Comparison of ENCODE assay signal across 36 mouse cellular contexts in the genomic region with DNA sequence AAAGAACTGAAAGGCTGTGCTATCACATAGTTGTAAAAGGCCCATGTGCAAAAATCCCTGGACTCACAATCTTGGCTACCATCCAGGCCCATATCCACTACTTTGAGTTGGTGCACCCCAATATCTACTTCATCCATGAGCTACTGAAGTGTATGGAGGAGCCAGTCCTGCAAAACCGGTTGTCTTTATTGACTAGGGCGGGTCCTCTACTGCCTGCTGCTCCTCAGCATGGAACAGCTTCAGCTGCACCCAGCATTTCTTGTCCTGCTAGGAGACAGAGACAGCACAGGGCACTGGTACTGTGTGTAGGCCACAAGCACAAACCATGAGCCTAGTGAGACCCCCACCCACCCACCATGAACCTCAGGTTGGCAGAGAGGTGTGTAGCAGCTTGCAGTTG. TPM values are rescaled to one million over a fixed set of nuclear protein-coding genes. Genes with fewer than 3 reads are reported as not detected.
A peak's percentile ranks its signal among the peaks of the same experiment; 100 is the strongest.
DNase-seq lines count a peak whose midpoint lies in the region; ATAC-seq and TF ChIP-seq lines count a peak whose summit lies in the region.
"Had no signal": no experiment of that assay in that cellular context is flagged by ENCODE, and none has a peak within 500 bp of the region (broad histone marks: within the 10 kb centered on the region; RNA-seq: fewer than 3 reads in every experiment).

No protein-coding gene starts in this region.

- H3K9me3 ChIP-seq in limb, embryonic 15.5 days, result no peaks in the 10 kb centered on the region
- no peaks in the 10 kb centered on the region for H3K9me3 ChIP-seq in limb, embryonic 10.5 days (replicated peaks)
- H3K9me3 ChIP-seq in stomach, embryonic 14.5 days (ENCODE audit: control insufficient read depth, low read depth, low read length), result no peaks in the 10 kb centered on the region
- no peaks in the 10 kb centered on the region for H3K9me3 ChIP-seq in stomach, postnatal 0 days (ENCODE audit: control insufficient read depth, low read length)
- H3K9me3 ChIP-seq: embryonic facial prominence, embryonic 10.5 days; embryonic facial prominence, embryonic 13.5 days; forebrain, embryonic 12.5 days; heart, embryonic 10.5 days; heart, embryonic 13.5 days had no signal

- WGBS in limb, embryonic 15.5 days, result 64% methylated on average over 2 of the region's 2 CpGs
- WGBS in limb, embryonic 10.5 days, result 81% methylated on average over 2 of the region's 2 CpGs
- WGBS in stomach, embryonic 14.5 days, result 84% methylated on average over 2 of the region's 2 CpGs
- 49% methylated on average over 2 of the region's 2 CpGs for WGBS in stomach, postnatal 0 days

- H3K9ac ChIP-seq in limb, embryonic 15.5 days, result no peak overlapping the region
- H3K9ac ChIP-seq in stomach, embryonic 14.5 days (replicated peaks; ENCODE audit: low read depth, low read length), result no peak overlapping the region
- H3K9ac ChIP-seq in stomach, postnatal 0 days (ENCODE audit: low read length), result no peak overlapping the region
- H3K9ac ChIP-seq: embryonic facial prominence, embryonic 13.5 days; forebrain, embryonic 12.5 days; heart, embryonic 13.5 days had no signal

- H3K4me2 ChIP-seq in limb, embryonic 15.5 days, result no peak overlapping the region
- H3K4me2 ChIP-seq in stomach, embryonic 14.5 days (replicated peaks; ENCODE audit: low read depth, low read length), result no peak overlapping the region
- no peak overlapping the region for H3K4me2 ChIP-seq in stomach, postnatal 0 days (replicated peaks; ENCODE audit: low read depth)
- H3K4me2 ChIP-seq: embryonic facial prominence, embryonic 13.5 days; forebrain, embryonic 12.5 days; heart, embryonic 13.5 days had no signal

- H3K36me3 ChIP-seq in limb, embryonic 15.5 days, result no peaks in the 10 kb centered on the region
- H3K36me3 ChIP-seq in limb, embryonic 10.5 days, result no peaks in the 10 kb centered on the region
- no peaks in the 10 kb centered on the region for H3K36me3 ChIP-seq in stomach, embryonic 14.5 days (ENCODE audit: control insufficient read depth, insufficient read depth, low read length)
- H3K36me3 ChIP-seq in stomach, postnatal 0 days (ENCODE audit: control insufficient read depth, insufficient read depth, low read length), result no peaks in the 10 kb centered on the region
- H3K36me3 ChIP-seq: embryonic facial prominence, embryonic 10.5 days; embryonic facial prominence, embryonic 13.5 days; forebrain, embryonic 12.5 days; heart, embryonic 10.5 days; heart, embryonic 13.5 days had no signal

- DNase-seq in limb, embryonic 10.5 days (ENCODE audit: low spot score), result no peak
- peak; percentile 8 to 24 for DNase-seq in urinary bladder, postnatal 36 days (ENCODE audit: low spot score in 2 of 2)
- no peak for DNase-seq in urinary bladder, postnatal 4 days (ENCODE audit: low spot score in 2 of 2)
- peak; percentile 23 for DNase-seq in stomach, postnatal 0 days (ENCODE audit: low spot score)
- DNase-seq in layer of hippocampus, postnatal 14 days (ENCODE audit: low spot score in 2 of 2), result no peak
- no peak for DNase-seq in cerebellum, postnatal 10 days
- DNase-seq: adrenal gland, adult 2 months; adrenal gland, postnatal 14 days; cerebellum, adult 11 months; cerebellum, adult 2 months; cerebellum, adult 9-11 months; cerebellum, postnatal 36 days; embryo, embryonic 11 days; gastrocnemius, postnatal 10 days; gastrocnemius, postnatal 36 days; heart, adult 2 months; heart, postnatal 14 days; heart, postnatal 4 days had no signal

- no peaks in the 10 kb centered on the region for H3K4me1 ChIP-seq in limb, embryonic 15.5 days
- H3K4me1 ChIP-seq in limb, embryonic 10.5 days, result no peaks in the 10 kb centered on the region
- H3K4me1 ChIP-seq in stomach, embryonic 14.5 days (ENCODE audit: control insufficient read depth, insufficient read depth, low read length), result no peaks in the 10 kb centered on the region
- H3K4me1 ChIP-seq in stomach, postnatal 0 days (replicated peaks; ENCODE audit: control insufficient read depth, insufficient read depth), result no peaks in the 10 kb centered on the region
- H3K4me1 ChIP-seq: embryonic facial prominence, embryonic 10.5 days; embryonic facial prominence, embryonic 13.5 days; forebrain, embryonic 12.5 days; heart, embryonic 10.5 days; heart, embryonic 13.5 days had no signal

- no peak overlapping the region for H3K27ac ChIP-seq in limb, embryonic 15.5 days
- no peak overlapping the region for H3K27ac ChIP-seq in limb, embryonic 10.5 days
- no peak overlapping the region for H3K27ac ChIP-seq in stomach, embryonic 14.5 days (ENCODE audit: low read length)
- H3K27ac ChIP-seq in stomach, postnatal 0 days (replicated peaks), result no peak overlapping the region
- H3K27ac ChIP-seq: embryonic facial prominence, embryonic 10.5 days; embryonic facial prominence, embryonic 13.5 days; forebrain, embryonic 12.5 days; heart, adult 2 months; heart, embryonic 10.5 days; heart, embryonic 13.5 days had no signal

- TF ChIP-seq CTCF in stomach, postnatal 0 days (IDR thresholded peaks at IDR 0.05; ENCODE audit: low read depth), result no peak

- TF ChIP-seq EP300 in stomach, postnatal 0 days (optimal IDR thresholded peaks at IDR 0.05), result no peak

- H3K27me3 ChIP-seq in limb, embryonic 15.5 days, result no peaks in the 10 kb centered on the region
- H3K27me3 ChIP-seq in limb, embryonic 10.5 days (ENCODE audit: low read depth, poor library complexity, severe bottlenecking), result no peaks in the 10 kb centered on the region
- no peaks in the 10 kb centered on the region for H3K27me3 ChIP-seq in stomach, embryonic 14.5 days (ENCODE audit: control insufficient read depth, insufficient read depth, low read length)
- no peaks in the 10 kb centered on the region for H3K27me3 ChIP-seq in stomach, postnatal 0 days (ENCODE audit: control insufficient read depth, insufficient read depth, low read length)
- H3K27me3 ChIP-seq: embryonic facial prominence, embryonic 13.5 days; forebrain, embryonic 12.5 days; heart, embryonic 13.5 days had no signal

- H3K4me3 ChIP-seq in limb, embryonic 15.5 days, result no peak overlapping the region
- H3K4me3 ChIP-seq in limb, embryonic 10.5 days, result no peak overlapping the region
- no peak overlapping the region for H3K4me3 ChIP-seq in stomach, embryonic 14.5 days (ENCODE audit: low read depth, low read length)
- no peak overlapping the region for H3K4me3 ChIP-seq in stomach, postnatal 0 days (ENCODE audit: low read depth, low read length)
- H3K4me3 ChIP-seq: embryonic facial prominence, embryonic 10.5 days; embryonic facial prominence, embryonic 13.5 days; erythroblast, embryonic 14.5 days; forebrain, embryonic 12.5 days; heart, adult 2 months; heart, embryonic 10.5 days; heart, embryonic 13.5 days had no signal

- peak; percentile 35; the same call in 1 of the 2 replicates for ATAC-seq in limb, embryonic 15.5 days (ENCODE audit: insufficient number of reproducible peaks, low FRiP score, low TSS enrichment, low read depth)
- 0 out of 2 replicates have a peak, but pooled peaks have one; percentile 46 for ATAC-seq in stomach, embryonic 14.5 days (ENCODE audit: insufficient number of reproducible peaks, insufficient read depth, low FRiP score, low read depth)
- peak; percentile 54; the same call in 1 of the 2 replicates for ATAC-seq in stomach, postnatal 0 days (ENCODE audit: low FRiP score, low TSS enrichment)
- ATAC-seq: CD4-positive, CD25-positive, alpha-beta regulatory T cell, adult 4 months; forebrain, embryonic 16.5 days had no signal

RNA-seq across cellular contexts. Expression of gene Gm4858, which starts 18.0 kb away (rescaled TPM):
- polyA plus RNA-seq in limb, embryonic 15.5 days (2015; fragmentation: Nextera tagmentation; extraction: Ambion mirVana), result not detected in 2 replicates
- polyA plus RNA-seq in limb, embryonic 10.5 days (2016; fragmentation: Nextera tagmentation; extraction: Ambion mirVana), result not detected in 2 replicates
- not detected in 2 replicates for polyA plus RNA-seq in stomach, embryonic 14.5 days (2014; fragmentation: Nextera tagmentation; extraction: Ambion mirVana)
- polyA plus RNA-seq in stomach, postnatal 0 days (2015; fragmentation: Nextera tagmentation; extraction: Ambion mirVana), result 0.05 and 0.08 TPM in 2 replicates
- total RNA-seq in layer of hippocampus, postnatal 14 days (2021), result not detected
- total RNA-seq: adrenal gland, adult 2 months; adrenal gland, postnatal 14 days; adrenal gland, postnatal 4 days; gastrocnemius, adult 18-20 months; gastrocnemius, postnatal 10 days; gastrocnemius, postnatal 36 days; granulocyte monocyte progenitor cell, adult 5-6 weeks; heart, adult 2 months; heart, postnatal 14 days; heart, postnatal 4 days; MEL had no signal
- polyA plus RNA-seq: adrenal gland, adult 2 months; cerebellum, adult 2 months; cortical plate, adult 2 months; embryonic facial prominence, embryonic 10.5 days; embryonic facial prominence, embryonic 13.5 days; erythroblast, embryonic 14.5 days; forebrain, embryonic 12.5 days; forebrain, embryonic 16.5 days; heart, adult 2 months; heart, embryonic 10.5 days; heart, embryonic 13.5 days; heart, embryonic 16.5 days; hindbrain, embryonic 11.5 days had no signal

RNA-seq across cellular contexts. Expression of gene Crnn, which starts 58.0 kb away (rescaled TPM):
- 2.9 and 3.1 TPM in 2 replicates for polyA plus RNA-seq in limb, embryonic 15.5 days (2015; fragmentation: Nextera tagmentation; extraction: Ambion mirVana)
- polyA plus RNA-seq in limb, embryonic 10.5 days (2016; fragmentation: Nextera tagmentation; extraction: Ambion mirVana), result not detected in 2 replicates
- polyA plus RNA-seq in stomach, embryonic 14.5 days (2014; fragmentation: Nextera tagmentation; extraction: Ambion mirVana), result not detected in 2 replicates
- polyA plus RNA-seq in stomach, postnatal 0 days (2015; fragmentation: Nextera tagmentation; extraction: Ambion mirVana), result 3.3 and 3.7 TPM in 2 replicates
- total RNA-seq in layer of hippocampus, postnatal 14 days (2021), result not detected
- total RNA-seq: adrenal gland, adult 2 months; adrenal gland, postnatal 14 days; adrenal gland, postnatal 4 days; gastrocnemius, adult 18-20 months; gastrocnemius, postnatal 10 days; gastrocnemius, postnatal 36 days; granulocyte monocyte progenitor cell, adult 5-6 weeks; heart, adult 2 months; heart, postnatal 14 days; heart, postnatal 4 days; MEL had no signal
- polyA plus RNA-seq: adrenal gland, adult 2 months; C2C12; CD4-positive, CD25-positive, alpha-beta regulatory T cell, adult 4 months; cerebellum, adult 2 months; cortical plate, adult 2 months; embryonic facial prominence, embryonic 10.5 days; erythroblast, embryonic 14.5 days; forebrain, embryonic 12.5 days; forebrain, embryonic 16.5 days; heart, adult 2 months; heart, embryonic 10.5 days; heart, embryonic 13.5 days; hindbrain, embryonic 11.5 days had no signal

Comparison
In these comparisons a context has a peak if more than half of its experiments do, and no peak if none do; other contexts are left out.
1. DNase-seq: peak in urinary bladder, postnatal 36 days (2 of 2) and stomach, postnatal 0 days (single experiment); none in limb, embryonic 10.5 days (single experiment), urinary bladder, postnatal 4 days (0 of 2), layer of hippocampus, postnatal 14 days (0 of 2) and cerebellum, postnatal 10 days (0 of 2).
2. Peak in every context shown above with its lines, with median percentiles within 50 percentile points of each other: ATAC-seq.